Mouse (Mus musculus): ENCODE measurements around the gene Srm. TPM values are rescaled to one million over a fixed set of nuclear protein-coding genes. Genes with fewer than 3 reads are reported as not detected.

Srm gene
- polyA plus RNA-seq, 1 experiment from 2014 or later: 207 TPM

DNA sequence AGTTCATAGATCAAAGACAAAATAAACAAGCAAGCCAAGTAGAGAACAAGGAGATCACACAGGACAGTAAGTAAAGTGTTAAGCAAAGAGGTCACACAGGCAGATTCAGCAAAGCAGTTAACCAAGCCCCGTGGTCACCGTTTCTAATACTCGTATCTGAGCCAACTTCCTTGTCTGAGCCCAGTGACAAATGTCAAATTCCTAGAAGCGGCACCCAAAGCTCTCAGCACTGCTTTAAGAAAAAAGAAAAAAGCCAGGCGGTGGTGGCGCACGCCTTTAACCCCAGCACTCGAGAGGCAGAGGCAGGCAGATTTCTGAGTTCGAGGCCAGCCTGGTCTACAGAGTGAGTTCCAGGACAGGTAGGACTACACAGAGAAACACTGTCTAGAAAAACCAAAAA is 4.7 kb upstream of the Srm start:
- Histone ChIP-seq H3K4me3 (replicated peaks) (no peak overlapping the region), H3K36me3 (peaks cover 5% of the 10 kb centered on the region), H3K4me1 (replicated peaks) (0 out of 2 replicates have a peak, but pooled peaks cover 3% of the 10 kb centered on the region), H3K9me3 (no peaks in the 10 kb centered on the region), H3K27me3 (replicated peaks) (no peaks in the 10 kb centered on the region), H3K9ac (no peak overlapping the region), H3K27ac (no peak overlapping the region), H3K4me2 (replicated peaks) (no peak overlapping the region)
- 69% methylated on average over 9 of the region's 9 CpGs for WGBS
- no peak for ATAC-seq

DNA sequence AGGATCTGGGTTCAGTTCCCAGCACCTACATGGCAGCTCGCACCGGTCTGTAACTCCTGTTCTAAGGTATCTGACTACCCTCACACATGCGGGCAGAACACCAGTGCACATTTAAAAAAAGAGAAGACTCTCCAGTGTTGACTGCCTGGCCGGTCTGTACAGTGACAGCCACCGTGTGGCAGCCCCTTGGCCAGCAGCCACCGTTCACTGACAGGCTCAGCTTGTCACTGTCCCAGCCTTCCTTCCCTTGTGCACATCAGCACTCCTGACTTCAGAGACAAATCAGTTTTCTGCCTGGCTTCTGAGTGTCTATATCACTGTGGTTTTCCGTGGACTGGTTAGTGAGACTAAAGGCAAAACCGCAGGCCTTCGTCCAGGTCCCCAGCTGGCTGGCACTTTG is 2.5 kb upstream of the Srm start:
- 77% methylated on average over 9 of the region's 9 CpGs for WGBS
- H3K36me3 ChIP-seq: peaks cover 6% of the 10 kb centered on the region
- ATAC-seq: no peak
- no peaks in the 10 kb centered on the region for H3K9me3 ChIP-seq
- H3K4me3 ChIP-seq (replicated peaks): no peak overlapping the region
- H3K4me2 ChIP-seq (replicated peaks): no peak overlapping the region
- peaks cover 12% of the 10 kb centered on the region for H3K4me1 ChIP-seq (replicated peaks)
- no peak overlapping the region for H3K9ac ChIP-seq
- no peaks in the 10 kb centered on the region for H3K27me3 ChIP-seq (replicated peaks)
- no peak overlapping the region for H3K27ac ChIP-seq

DNA sequence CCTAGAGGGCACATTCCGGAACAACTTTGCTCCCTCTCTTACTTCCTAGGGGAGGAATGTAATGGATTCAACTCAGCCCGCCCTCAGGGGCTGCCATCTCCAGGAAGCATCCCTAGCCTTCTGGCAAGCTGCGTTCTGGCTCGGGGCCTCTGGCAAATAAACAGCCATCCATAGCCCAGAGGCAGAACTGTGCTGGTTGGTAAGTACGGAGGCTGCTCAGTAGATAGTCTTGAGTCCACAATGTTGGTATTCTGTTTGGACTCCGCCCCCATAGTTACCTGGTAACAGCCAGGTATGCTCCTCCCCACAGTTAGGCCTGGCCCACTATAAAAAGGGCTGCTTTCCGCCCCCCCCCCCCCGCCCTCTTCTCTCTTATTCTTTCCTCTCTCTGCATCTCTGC is 1.7 kb upstream of the Srm start:
- no peak overlapping the region for H3K9ac ChIP-seq
- peaks cover 12% of the 10 kb centered on the region for H3K4me1 ChIP-seq (replicated peaks)
- H3K9me3 ChIP-seq: no peaks in the 10 kb centered on the region
- no peak overlapping the region for H3K27ac ChIP-seq
- 40% methylated on average over 6 of the region's 8 CpGs for WGBS
- peaks cover 14% of the 10 kb centered on the region for H3K36me3 ChIP-seq
- H3K4me3 ChIP-seq (replicated peaks): no peak overlapping the region
- ATAC-seq: peak; percentile 61
- peak overlapping the region; percentile 45 for H3K4me2 ChIP-seq (replicated peaks)
- H3K27me3 ChIP-seq (replicated peaks): no peaks in the 10 kb centered on the region

DNA sequence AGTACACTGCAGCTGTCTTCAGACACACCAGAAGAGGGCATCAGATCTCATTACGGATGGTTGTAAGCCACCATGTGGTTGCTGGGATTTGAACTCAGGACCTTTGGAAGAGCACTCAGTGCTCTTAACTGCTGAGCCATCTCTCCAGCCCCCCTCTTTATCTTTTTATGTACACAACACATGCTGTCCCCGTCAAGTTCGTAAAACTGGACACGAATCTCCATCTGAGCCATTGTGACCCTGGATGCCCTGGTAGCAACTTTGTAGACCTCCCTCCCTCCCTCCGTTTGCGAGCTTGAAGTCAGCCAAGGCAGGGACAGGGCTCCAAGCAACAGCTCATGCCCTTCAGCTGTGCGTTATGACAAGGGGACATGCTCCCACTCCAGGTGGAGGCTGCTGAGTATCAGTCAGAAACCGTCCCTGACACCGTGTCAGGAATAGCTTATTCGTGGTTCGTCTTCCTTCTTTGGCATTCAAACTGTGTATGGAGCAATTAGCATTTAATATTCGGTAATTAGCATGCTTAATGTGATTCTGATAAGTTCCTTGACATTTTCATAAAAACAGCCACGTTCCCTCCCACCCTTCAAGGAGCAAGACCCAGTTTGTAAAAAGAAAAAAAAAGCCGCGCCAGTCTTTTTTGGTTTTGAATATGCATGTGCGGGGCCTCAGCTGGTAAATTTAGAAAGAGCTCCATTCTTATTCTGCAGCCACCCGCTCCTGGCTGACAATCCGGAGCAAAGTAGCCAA is 707 bp upstream of the Srm start:
- Histone ChIP-seq H3K9me3 (no peaks in the 10 kb centered on the region), H3K4me2 (replicated peaks) (peak overlapping the region; percentile 82), H3K27ac (peak overlapping the region; percentile 79), H3K4me3 (replicated peaks) (peak overlapping the region; percentile 90), H3K4me1 (replicated peaks) (peaks cover 12% of the 10 kb centered on the region), H3K36me3 (peaks cover 23% of the 10 kb centered on the region), H3K27me3 (replicated peaks) (no peaks in the 10 kb centered on the region), H3K9ac (peak overlapping the region; percentile 58)
- whole genome bisulfite sequencing: 3% methylated on average over 18 of the region's 18 CpGs
- ATAC-seq: 0 out of 2 replicates have a peak, but pooled peaks have one; percentile 7

DNA sequence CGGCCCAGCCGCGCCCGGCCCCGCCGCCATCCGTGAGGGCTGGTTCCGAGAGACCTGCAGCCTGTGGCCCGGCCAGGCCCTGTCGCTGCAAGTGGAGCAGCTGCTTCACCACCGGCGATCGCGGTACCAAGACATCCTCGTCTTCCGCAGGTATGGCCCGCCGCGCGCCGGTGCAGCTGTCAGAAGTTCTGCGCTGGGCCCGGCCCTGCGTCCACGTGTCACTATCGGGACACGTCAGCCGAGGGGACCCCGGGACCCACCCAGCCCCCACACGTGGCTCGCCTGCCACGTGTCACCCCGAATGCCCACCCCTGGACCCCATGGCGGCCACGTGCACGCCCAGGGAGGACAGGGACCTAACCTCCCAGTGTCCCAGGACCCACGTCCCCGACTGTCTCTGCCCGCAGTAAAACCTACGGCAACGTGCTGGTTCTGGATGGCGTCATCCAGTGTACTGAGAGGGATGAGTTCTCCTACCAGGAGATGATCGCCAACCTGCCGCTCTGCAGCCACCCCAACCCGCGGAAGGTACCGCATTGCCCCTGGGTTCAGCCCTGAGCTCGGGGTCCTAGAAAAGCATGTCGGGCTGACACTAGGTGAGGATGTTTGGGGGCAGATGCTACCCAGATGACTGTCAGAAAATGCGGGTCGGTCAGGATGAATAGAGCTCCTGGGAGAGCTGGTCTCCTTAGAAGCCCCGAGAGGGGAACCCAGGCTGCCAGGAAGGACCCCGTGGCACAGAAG is 506 bp downstream of the Srm start:
- H3K27ac ChIP-seq: peak overlapping the region; percentile 45; the same call in 1 of the 2 replicates
- no peaks in the 10 kb centered on the region for H3K27me3 ChIP-seq (replicated peaks)
- H3K9ac ChIP-seq: peak overlapping the region; percentile 76
- H3K36me3 ChIP-seq: peaks cover 33% of the 10 kb centered on the region
- H3K4me2 ChIP-seq (replicated peaks): peak overlapping the region; percentile 76
- peaks cover 12% of the 10 kb centered on the region for H3K4me1 ChIP-seq (replicated peaks)
- ATAC-seq: peak; percentile 65
- H3K4me3 ChIP-seq (replicated peaks): peak overlapping the region; percentile 90
- WGBS: under 1% methylated on average over 53 of the region's 53 CpGs
- H3K9me3 ChIP-seq: no peaks in the 10 kb centered on the region

DNA sequence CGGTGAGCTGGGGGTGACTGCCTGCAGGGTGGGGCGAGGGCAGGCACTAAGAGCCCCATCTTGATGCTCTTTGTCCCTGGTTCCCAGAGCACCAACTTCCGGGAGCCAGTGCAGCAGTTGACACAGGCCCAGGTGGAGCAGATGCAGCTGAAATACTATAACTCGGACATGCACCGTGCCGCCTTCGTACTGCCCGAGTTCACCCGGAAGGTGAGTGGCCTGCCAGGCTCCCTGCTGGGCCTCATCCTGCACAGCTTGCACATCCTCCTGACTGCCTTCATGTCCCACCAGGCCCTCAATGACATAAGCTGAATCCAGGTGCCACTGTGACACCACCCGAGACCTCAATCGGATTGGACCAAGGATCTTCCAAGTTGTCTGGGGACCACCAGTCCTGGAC is 2.7 kb downstream of the Srm start:
- H3K36me3 ChIP-seq: peaks cover 51% of the 10 kb centered on the region
- H3K27me3 ChIP-seq (replicated peaks): no peaks in the 10 kb centered on the region
- no peak overlapping the region for H3K4me2 ChIP-seq (replicated peaks)
- H3K9ac ChIP-seq: no peak overlapping the region
- H3K4me1 ChIP-seq (replicated peaks): peaks cover 12% of the 10 kb centered on the region
- no peak overlapping the region for H3K4me3 ChIP-seq (replicated peaks)
- WGBS: 93% methylated on average over 11 of the region's 11 CpGs
- H3K9me3 ChIP-seq: no peaks in the 10 kb centered on the region
- no peak overlapping the region for H3K27ac ChIP-seq
- ATAC-seq: no peak

DNA sequence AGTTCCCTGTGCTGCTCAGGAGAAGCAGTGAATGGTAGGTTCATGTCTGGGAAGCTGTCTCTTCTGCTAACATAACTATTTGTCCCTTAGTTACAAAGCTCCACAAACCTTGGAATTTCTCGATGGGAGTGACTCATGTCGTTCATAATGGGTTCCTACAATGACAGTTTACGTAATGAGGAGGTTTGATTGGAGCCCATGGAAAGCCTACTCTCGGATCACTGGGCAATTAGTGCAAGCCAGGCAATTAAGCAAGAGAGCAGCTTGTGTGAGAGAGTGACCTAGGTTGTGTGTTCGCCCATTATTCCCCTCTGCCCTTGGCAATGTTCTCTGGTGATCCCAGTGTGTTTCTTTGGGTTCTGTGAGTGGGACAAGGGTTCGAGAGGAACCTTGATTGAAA is 4.6 kb downstream of the Srm start:
- WGBS: 87% methylated on average over 6 of the region's 6 CpGs
- ATAC-seq: no peak
- H3K27me3 ChIP-seq (replicated peaks): no peaks in the 10 kb centered on the region
- peaks cover 9% of the 10 kb centered on the region for H3K4me1 ChIP-seq (replicated peaks)
- peaks cover 51% of the 10 kb centered on the region for H3K36me3 ChIP-seq
- no peaks in the 10 kb centered on the region for H3K9me3 ChIP-seq
- no peak overlapping the region for H3K27ac ChIP-seq
- H3K4me2 ChIP-seq (replicated peaks): no peak overlapping the region
- H3K4me3 ChIP-seq (replicated peaks): no peak overlapping the region
- H3K9ac ChIP-seq: no peak overlapping the region

DNA sequence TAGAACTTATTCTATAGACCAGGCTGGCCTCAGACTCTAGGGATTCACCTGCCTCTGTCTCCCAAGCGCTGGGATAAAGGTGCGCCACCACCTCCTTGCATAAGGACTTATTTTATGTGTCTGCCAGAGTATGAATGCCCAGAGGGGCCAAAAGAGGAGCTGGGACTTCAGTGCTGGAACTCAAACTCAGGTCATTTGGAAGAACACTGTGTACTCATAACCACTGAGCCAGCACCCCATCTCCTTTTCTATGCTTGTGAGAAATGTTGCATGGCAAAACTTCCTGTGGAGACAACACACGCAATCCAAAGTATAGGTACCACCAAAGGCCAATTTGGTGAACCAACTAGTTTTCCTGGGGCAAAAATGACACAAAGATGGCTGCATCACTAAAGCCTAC is 5.4 kb downstream of the Srm start:
- ATAC-seq: no peak
- H3K36me3 ChIP-seq: peaks cover 51% of the 10 kb centered on the region
- H3K4me2 ChIP-seq (replicated peaks): no peak overlapping the region
- H3K9me3 ChIP-seq: no peaks in the 10 kb centered on the region
- H3K27me3 ChIP-seq (replicated peaks): no peaks in the 10 kb centered on the region
- no peak overlapping the region for H3K27ac ChIP-seq
- 97% methylated on average over 3 of the region's 3 CpGs for WGBS
- peaks cover 9% of the 10 kb centered on the region for H3K4me1 ChIP-seq (replicated peaks)
- no peak overlapping the region for H3K4me3 ChIP-seq (replicated peaks)
- H3K9ac ChIP-seq: no peak overlapping the region

DNA sequence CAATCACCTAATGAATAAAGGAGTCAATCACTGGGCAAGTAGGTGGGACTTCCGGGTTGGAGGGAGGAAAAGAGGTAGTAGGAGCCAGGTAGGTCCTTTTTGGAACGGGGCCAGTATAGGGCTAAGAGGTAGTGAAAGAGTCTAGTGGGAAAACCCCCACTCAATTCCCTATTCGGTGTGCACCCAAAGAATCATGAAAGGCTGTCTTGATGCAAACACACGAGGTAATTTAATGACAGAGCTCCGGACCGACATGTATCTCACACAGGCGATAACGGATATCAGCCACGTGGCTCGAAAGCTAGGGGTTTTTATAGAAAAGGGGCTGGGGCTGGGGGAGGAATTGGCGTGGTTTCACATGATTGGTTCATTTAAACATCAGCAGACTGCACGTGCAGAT is 7.5 kb downstream of the Srm start:
- Histone ChIP-seq H3K4me3 (replicated peaks) (no peak overlapping the region), H3K4me1 (replicated peaks) (no peaks in the 10 kb centered on the region), H3K27me3 (replicated peaks) (no peaks in the 10 kb centered on the region), H3K27ac (no peak overlapping the region), H3K4me2 (replicated peaks) (no peak overlapping the region), H3K9ac (no peak overlapping the region), H3K36me3 (peaks cover 44% of the 10 kb centered on the region), H3K9me3 (no peaks in the 10 kb centered on the region)
- no peak for ATAC-seq
- 93% methylated on average over 12 of the region's 12 CpGs for WGBS

DNA sequence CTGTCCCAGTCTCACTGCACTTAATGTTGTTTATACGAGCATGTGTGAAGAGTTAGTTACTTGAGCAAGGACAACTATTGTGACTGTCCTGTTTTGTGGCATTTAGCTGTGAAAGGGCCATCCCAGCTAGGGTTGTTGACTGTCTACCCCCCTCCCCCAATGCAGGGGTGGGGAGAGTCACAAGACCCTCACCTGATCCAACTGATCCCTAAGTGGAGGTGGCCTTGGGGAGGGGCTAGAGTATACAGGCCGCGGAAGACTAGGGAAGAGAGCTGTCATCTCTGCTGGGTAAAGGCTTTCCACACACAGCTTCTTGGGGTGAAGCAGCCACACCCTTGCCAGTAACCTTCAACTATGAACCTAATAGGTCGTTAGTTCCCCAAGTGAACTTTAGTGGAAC is 9.0 kb downstream of the Srm start:
- 87% methylated on average over 4 of the region's 4 CpGs for WGBS
- Histone ChIP-seq H3K27me3 (replicated peaks) (no peaks in the 10 kb centered on the region), H3K4me2 (replicated peaks) (no peak overlapping the region), H3K9me3 (no peaks in the 10 kb centered on the region), H3K36me3 (peaks cover 29% of the 10 kb centered on the region), H3K27ac (no peak overlapping the region), H3K9ac (no peak overlapping the region), H3K4me3 (replicated peaks) (no peak overlapping the region), H3K4me1 (replicated peaks) (no peaks in the 10 kb centered on the region)
- ATAC-seq: no peak

DNA sequence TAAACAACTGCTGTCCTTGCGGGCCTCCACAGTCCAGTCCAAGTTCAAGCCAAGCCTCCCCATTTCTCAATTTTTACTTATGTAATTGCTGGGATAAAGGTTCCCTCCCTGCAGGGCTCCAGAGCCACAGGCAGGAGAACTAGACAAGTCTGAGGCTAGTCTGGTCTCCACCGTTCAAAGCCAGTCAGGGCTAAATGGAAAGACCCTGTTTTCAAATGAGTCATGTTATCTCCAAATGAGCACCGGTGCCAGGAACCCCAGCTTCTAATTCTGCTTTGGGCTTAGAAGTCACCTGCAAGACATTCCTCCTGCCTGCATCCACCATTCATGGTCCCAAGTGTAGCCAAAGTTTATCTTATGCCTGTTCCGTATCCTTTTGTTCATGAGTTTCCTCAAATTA is 10.6 kb downstream of the Srm start:
- Histone ChIP-seq H3K36me3 (peaks cover 18% of the 10 kb centered on the region), H3K27me3 (replicated peaks) (no peaks in the 10 kb centered on the region), H3K9me3 (no peaks in the 10 kb centered on the region), H3K27ac (no peak overlapping the region), H3K4me2 (replicated peaks) (no peak overlapping the region), H3K9ac (no peak overlapping the region), H3K4me1 (replicated peaks) (no peaks in the 10 kb centered on the region), H3K4me3 (replicated peaks) (no peak overlapping the region)
- WGBS: 78% methylated on average over 4 of the region's 4 CpGs
- ATAC-seq: no peak

DNA sequence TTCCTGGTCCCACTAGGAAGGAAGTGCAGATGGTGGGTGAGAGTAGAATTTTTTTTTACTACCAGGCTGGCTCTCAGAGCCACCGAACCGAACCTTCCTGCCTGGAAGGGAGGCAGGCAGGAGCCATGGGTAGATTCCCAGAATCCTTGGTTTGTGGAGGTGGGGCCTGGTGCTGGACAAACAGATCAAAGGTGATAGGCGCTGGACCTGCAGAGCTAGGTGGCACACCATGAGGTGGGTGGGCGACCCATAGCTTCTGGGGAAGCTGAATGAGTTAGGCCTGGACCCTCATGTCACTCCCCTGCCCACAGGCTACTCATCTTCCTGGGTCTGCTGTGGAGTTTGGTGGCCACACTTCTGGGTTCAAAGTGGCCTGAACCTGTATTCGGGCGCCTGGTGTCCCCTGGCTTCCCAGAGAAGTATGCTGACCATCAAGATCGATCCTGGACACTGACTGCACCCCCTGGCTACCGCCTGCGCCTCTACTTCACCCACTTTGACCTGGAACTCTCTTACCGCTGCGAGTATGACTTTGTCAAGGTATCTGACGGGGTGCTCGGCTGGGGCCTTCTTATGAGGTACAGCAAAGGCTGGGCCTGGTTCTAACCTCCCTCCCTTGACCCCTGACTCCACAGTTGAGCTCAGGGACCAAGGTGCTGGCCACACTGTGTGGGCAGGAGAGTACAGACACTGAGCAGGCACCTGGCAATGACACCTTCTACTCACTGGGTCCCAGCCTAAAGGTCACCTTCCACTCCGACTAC is 11.2 kb downstream of the Srm start, which contains the start of gene Masp2:
Gene Masp2, plus strand, starts transcription at position 198 of the 764 bp plus-strand sequence.
- H3K27me3 ChIP-seq (replicated peaks): no peaks in the 10 kb centered on the region
- no peak within 1 kb of the TSS for H3K9ac ChIP-seq
- peaks cover 14% of the 10 kb centered on the region for H3K36me3 ChIP-seq
- no peak within 1 kb of the TSS for H3K4me2 ChIP-seq (replicated peaks)
- no peak within 1 kb of the TSS for H3K27ac ChIP-seq
- ATAC-seq: no peak
- no peak within 1 kb of the TSS for H3K4me3 ChIP-seq (replicated peaks)
- no peaks in the 10 kb centered on the region for H3K9me3 ChIP-seq
- 84% methylated on average over 14 of the region's 14 CpGs for WGBS
- H3K4me1 ChIP-seq (replicated peaks): no peaks in the 10 kb centered on the region

All from intestine, embryonic 15.5 days (tissue).